Mouse (Mus musculus): ENCODE measurements around the gene Rrp12.
"Not testable (repeated sequence)": the region's sequence is repeated elsewhere in the genome, so short reads cannot be mapped to it uniquely, and the experiment has no call there.

Rrp12 gene

DNA sequence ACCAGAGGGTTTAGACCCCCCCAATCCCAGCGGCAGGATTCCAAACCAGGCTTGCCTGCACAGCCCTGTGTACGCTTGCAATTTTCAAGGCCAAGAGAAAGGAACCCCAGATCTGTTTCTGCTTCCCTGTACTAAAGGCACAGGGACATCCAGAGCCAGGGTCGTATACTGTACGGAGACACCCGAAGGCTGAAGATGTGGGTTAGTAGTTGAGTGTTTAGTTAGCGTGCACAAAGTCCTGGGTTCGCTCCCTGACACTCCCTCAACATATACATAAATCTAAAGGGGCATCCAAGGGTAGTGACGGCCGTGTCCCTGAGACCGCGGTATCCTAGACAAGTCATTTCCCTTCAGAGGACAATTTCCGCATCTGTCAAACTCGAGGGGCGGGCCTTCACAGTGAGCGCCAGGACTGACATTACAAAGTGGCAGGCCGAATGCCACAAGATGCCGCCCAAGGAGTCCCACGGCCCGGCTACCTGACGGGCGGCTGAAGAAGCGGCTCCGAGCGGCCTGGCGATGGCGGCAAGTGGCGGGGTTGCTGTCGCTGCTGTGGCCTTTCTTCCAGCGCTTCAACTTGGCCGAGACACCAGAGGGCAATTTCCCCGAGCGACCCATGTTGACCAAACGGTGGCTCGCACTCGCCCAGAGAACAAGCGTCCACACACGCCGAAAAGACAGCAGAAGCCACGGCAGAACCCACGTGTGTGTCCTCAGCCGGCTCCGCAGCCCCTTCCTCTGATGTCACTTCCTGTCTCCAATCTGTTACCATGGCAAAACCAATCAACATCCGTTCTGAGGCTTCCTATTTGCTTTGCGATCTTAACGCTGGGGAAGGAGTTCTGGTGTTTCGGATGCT is at the start of gene Rrp12:
Gene Rrp12, minus strand, starts transcription at position 714 of the 859 bp plus-strand sequence.
- in situ Hi-C loops (cut with MboI, MseI), result no loop called here

DNA sequence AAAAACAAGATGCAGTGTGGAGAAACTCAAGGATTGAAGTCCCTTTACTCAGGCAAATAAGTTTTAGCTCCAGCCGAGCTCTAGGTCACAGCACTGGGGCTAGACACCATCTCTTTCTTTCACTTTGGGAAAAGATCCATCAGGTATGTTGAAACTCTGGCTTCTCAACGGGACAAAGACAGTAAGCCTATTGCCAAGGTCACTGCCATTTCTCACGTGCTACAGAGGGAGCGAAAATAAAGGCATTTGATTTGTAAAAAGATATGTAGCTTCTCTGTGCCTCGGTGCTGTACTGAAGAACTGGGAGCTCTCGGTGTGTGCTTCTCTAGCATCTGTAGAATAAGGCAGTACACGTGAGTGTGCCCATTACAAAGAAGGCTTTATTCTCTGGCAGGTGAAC is 47.9 kb upstream of the Rrp12 start:
- in situ Hi-C loops (cut with MboI, MseI), result no loop called here

DNA sequence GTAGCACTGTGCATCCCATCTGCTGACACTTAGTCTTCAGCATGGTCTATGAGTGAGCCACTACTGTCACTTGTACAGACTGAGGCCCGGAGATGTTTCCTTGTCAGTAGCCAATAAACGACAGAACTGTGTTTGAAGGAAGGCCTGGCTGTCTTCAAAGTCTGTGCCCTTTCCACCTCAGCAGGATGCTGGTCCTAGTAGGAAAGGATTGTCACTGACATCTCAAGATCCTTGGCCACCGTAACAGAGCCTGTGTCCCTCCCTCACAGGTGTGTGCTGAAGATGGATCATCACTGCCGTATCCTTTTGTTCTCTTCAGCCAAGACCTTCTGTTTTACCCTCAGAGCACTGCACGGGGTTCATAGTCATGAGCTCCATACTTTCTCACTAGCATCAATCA is 42.6 kb upstream of the Rrp12 start:
- in situ Hi-C loops (cut with MboI, MseI), result no loop called here

DNA sequence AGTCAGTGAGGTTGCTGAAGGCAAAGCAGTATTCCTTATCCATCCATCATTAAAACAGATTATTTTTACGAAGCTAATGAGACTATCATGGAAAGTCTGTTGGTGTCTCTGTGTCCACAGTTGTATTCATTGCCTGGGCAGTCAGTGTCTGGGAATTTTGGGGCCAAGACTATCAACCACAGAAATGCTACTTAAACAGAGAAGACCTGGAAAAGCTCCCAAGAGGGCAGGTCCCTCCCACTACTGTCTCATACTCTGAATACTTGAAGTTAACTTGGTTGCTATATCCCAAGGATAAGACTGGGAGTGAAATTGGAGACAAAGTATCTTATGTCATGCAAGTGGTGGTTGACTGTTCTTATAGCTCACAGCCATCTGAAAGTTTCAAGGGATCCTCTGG is 39.9 kb upstream of the Rrp12 start:
- in situ Hi-C loops (cut with MboI, MseI), result no loop called here

DNA sequence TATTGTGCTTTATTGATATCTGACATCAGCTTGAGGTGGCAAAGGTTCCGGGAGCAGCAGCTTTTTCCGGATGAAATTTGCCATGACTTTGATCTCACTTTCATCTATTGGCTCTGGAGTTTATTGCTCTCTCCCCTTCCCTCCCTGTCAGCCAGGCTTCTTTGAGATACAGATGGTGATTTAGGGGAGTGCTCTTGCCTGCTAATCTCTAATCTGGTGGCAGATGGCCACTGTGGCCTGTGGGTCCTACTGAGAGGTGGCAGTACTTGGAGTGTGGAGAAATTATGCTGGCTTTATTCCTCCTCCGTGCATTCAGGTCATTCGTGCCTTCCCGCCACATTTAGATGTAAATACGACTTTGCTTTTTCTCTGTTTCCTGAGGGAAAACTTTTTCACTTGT is 38.2 kb upstream of the Rrp12 start:
- in situ Hi-C loops (cut with MboI, MseI), result no loop called here

DNA sequence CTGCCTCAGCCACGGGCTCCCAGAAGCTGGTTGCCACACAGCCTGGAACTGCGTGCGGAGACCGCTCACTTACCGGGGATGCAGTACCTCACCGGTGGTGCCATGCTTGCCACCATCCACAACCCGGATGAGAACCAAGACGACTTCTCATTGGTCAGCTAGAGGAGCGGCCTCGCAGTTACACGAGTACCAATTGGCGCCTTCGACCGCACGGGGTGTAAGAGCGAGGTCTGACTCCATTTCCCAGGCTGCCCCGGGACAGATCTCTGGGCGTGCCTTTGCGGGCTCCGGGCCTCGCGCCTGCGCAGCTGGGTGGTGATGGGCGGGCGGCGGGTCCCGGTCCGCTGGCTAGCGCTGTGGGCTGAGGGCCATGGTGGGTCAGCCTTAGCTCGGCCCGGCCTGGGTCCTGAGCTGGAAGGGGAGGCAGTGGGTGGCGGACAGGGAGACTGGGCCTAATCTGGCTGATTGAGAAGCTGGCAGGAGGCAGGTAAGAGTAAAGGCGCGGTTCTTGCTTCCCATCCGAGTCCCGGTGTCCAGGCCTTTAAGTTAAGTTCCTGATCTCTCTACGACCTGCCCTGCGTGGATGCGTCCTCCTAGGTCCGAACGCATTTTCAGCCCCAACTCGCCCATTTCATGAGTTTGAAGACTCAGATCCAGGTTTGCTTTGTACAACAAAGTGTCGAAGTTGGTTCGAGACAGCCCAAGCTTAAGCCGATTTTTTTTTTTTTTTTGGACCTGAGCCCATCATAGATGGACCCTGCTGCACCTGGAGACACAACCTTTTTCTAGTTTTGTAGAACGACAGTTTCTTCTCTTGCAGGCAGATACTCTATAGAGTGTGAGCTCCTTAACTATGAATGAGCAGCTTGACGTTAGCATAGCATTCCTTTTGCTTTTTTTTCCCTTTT is 37.5 kb upstream of the Rrp12 start, which contains the start of the genes Exosc1 and Zdhhc16:
Gene Exosc1, minus strand, starts transcription at position 245 of the 908 bp plus-strand sequence.
Gene Zdhhc16, plus strand, starts transcription at position 302 of the 908 bp plus-strand sequence.
- in situ Hi-C loops (cut with MboI, MseI), result no loop called here

DNA sequence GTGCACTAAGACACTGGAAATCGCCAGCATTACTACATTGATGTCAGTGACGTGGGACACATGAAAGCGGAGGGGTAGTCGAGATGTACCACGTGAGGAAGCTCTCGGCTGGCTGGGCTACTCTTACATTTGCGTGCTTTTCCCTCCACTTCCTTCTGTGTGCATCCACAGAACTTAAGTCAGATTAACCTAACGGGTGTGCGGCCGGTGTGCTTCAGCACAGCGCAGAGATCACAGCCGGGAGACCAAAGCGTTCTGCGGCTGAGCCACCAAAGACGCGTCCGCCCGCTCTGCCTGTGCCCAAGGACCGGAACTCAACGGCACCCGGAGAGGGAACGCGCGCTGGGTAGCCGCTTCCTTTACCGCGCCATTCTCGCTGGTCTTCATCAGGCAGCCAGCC is 36.7 kb upstream of the Rrp12 start:
- in situ Hi-C loops (cut with MboI, MseI), result no loop called here

DNA sequence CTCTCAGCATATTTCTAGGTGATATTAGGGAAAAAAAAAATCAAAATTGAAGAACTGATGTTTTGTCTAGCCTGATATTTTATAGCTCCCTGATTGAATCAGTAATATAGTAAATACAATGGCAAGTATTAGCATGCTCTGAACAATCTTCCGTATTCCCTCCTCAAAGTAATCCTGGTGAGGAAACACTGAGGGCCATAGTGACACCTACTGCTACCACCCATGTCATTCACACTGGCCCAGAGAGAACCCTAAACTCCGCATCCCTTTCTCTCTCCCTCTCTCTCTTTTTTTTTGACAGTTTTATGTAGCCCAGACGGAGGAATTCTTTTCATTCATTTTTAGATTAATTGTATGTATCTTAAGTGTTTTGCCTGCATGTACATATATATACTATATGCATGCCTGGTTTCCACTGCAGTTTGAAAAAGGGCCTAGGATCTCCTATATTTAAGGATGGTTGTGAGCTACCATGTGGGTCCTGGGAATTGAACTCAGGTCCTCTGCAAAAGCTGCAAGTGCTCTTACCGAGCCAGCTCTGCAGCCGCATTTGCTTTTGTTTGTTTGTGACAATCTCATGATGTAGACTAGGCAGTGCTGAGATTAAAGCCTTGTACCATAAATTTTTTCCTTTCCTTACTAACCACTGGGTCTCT is 24.6 kb upstream of the Rrp12 start:
- in situ Hi-C loops (cut with MboI, MseI), result no loop called here

DNA sequence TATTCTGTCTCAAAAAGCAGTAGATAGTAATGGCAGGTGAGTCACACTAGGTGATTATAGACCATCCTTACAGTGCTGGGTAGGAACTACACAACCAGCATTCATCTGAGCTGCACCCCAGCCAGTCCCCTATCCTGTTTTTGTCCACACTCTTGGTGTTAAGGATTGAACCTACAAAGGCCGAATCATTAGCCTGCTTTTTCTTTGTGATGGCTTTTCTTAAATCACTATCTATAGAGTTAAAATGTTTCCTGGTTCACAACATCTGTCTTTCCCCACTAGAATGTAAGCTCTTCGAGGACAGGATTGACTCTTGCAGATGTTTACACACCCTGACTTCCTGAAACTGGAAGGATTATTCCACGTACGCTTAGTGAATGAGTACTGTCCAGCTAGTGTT is 23.5 kb upstream of the Rrp12 start:
- in situ Hi-C loops (cut with MboI, MseI), result loop anchor here (5.0 kb wide), 1 partner anchor 48 kb away; no protein-coding TSS in a partner anchor

DNA sequence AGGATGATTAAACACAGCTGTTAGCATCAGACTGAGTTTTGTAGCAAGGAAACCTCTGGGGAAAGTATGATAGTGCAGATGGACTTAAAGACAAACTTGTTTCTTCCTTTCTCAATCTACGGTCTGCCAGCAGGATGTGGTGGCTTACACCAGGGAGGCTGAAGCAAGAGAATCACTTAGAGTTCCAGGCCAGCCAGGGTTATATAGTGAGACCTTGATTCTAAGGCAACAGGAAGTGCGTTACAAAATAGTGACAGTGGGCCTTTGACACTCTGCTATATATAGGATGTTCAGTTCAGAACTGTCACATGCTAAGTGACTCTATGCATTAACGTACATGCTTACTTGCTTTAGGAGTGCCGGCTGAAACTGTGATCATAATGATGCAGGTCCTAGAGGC is 20.9 kb upstream of the Rrp12 start:
- in situ Hi-C loops (cut with MboI, MseI), result loop anchor here (5.0 kb wide), 1 partner anchor 50 kb away; no protein-coding TSS in a partner anchor

DNA sequence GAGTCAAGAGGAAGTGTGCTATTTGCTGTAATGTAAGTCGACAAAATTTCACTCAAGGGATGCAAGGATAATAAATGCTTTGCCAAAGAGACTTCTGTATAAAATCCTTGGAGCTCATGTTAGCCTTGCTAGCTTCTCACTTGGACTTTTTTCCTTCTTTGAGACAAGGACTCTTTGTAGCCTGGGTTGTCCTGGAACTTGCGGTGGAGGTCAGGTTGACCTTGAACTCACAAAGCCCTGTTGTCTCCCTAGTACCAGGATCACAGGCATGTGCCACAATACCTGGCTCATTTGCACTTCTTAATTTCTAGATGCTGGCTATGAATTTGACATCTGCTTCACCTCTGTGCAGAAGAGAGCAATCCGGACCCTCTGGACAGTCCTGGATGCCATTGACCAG is 19.3 kb upstream of the Rrp12 start:
- in situ Hi-C loops (cut with MboI, MseI), result loop anchor here (5.0 kb wide), 1 partner anchor 52 kb away; no protein-coding TSS in a partner anchor

DNA sequence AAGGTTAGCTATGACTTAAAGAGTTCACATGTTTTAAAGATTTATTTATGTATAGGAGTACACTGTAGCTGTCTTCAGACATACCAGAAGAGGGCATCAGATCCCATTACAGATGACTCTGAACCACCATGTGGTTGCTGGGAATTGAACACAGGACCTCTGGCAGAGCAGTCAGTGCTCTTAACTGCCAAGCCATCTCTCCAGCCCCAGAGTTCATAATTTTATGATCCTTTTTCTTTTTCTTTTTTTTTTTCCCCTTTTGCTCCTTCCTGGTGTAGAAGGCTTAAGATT is 18.6 kb upstream of the Rrp12 start:
- in situ Hi-C loops (cut with MboI, MseI), result not testable (repeated sequence)

DNA sequence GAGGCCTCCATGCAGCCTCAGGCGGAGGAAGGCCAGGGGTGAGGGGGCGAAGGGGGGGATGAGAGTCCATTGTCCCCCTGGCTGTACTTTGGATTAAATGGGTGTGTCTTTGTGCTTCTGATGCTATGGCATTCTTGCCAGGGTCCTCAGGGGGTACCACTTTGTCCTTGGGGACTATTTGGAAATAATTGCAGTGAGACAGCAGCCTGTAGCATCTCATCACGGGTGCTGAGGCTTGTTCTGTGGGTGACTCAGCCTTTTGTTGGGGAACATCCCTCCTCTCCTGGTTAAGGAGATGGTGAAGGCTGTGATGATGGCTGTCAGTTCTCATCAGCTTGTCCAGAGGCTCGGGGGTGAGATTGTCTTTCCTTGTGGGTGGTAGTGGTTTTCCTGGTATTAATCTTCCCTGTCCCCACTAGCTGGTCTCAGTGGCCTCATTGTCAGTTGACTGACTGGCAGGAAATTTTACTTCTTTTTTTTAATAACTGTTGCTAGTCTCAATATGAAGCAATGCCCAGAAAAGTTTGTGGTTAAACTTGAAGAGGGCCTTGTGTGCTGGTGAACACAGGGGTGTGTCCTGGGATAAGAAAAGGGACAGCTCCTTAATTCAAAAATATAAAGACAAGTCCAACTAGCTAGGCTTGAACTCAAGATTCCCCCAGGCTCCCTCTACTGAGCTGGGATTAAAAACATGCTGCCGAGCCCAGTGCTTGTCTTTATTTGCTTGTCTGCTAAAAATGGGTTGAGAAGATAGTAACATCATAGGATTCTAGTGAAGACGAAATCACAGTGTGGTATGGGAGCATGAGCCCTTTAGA is 18.0 kb upstream of the Rrp12 start:
- in situ Hi-C loops (cut with MboI, MseI), result no loop called here

DNA sequence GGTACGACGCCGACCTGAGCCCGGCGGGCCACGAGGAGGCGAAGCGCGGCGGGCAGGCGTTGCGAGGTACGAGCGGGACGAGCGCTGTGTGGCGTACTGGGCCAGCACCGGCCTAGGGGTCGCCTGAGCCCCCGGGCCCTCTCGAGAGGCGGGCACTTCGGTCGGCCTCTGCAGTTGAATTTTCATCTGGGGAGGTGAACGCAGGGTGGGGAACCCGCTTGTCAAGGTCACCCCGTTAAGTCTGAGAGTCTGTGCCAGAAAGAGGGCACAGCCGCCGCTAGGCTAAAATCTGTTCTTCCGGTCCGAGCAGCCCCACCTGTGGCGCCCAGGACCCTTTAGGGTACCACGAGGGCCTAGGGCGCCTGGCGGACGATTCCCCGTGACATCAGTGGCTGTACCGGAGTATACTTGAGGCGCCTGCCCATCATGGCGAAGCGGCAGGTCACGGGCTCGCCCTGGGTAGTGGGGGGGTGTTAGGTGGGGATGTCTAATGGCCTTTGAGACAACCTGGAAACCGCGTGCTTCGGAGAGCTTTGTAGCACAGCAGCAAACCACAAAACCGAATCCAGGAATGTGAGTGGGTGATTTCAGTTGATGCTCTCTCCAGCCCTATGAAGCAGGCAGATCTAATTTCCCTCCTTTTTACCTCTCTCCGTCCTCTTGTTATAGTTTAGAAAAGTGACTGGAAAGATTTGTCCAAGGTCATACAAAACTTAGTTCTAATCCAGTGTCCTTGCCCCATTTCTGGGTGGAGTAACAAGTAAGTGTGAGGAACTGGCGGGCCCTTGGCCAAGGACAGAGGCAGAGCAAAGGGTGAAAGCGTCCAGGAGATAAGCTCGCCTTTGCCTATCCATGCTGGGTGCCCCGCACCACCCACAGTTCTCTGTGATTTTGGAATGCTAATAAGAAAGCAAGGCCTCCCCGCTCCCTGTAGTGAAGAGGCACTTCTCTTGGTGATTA is 16.4 kb upstream of the Rrp12 start:
- in situ Hi-C loops (cut with MboI, MseI), result no loop called here

DNA sequence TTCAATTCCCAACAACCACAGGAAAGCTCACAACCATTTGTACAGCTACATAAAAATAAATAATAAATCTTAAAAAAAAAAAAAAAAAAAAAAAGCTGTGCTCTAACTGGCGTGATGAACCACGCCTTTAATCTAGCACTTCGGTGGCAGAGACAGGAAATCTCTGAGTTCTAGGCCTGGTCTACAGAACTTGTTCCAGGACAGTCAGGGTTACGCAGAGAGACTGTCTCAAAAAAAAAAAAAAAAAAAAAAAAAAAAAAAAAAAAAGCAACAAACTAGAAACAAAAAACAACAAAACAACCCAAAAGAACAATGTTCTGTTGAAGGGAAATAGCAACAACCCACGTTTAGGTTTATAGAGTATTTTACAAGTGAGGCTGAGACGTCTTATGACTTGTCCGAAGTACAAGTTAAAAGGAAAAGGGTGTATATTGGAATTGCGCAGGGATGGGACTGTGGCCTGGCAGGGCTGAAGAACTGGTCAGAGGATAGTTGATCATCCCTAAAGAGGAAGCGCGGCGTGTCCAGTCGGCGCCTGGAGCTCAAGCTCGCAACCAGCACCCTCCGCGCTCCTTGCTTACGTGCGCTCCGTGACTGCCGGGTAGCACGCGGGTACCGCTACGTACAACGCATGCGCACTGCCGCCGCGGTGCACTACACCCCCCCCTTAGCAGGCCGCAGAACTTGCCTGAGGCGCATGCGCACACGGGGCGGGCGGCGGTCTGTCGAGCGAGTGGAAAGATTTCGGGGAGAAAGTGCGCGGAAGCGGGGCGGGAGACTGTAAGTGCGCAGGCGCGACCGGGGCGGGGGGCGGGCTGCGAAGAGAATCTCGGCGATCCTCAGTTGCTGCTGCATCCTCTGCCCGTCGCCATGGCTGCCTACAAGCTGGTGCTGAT is 15.5 kb upstream of the Rrp12 start, which contains the start of gene Pgam1:
Gene Pgam1, plus strand, starts transcription at position 746 of the 896 bp plus-strand sequence.
- in situ Hi-C loops (cut with MboI, MseI), result no loop called here

DNA sequence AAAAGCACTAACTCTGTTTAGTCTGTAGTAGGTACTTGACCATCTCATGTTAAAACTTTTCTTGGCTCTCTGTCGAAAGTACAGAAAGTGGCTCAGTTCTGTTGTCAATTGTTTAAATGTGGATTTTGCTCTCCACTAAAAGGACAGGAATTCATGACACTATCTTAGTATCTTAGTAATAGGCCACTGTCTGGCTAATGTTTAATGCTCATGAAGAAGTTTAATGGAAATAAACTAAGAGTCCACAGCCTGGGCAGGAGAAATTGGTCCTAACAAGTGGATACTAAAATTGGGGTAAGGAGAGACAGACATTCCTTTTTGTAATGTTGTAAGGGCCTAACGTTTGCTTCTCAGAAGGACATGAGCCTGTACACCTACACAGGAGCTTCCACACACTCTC is 14.4 kb upstream of the Rrp12 start:
- in situ Hi-C loops (cut with MboI, MseI), result no loop called here

DNA sequence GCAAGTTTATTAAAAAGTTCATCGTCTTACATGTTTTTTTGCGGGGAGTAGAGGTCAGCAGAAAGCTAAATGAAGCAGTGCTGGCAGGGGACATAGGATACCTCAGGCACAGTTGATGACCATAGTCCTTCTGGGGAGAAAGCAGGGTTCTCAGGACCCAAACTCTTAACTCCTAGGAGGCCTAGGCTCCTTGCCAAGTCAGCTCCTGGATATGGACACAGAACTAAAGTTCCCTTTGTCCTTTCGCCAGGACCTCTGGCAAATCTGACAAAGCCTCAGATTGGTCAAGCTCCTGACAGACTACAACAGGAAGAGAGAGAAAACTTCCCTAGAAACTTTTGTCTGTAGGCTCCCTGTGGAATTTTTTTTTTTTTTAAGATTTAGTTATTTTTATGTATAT is 12.8 kb upstream of the Rrp12 start:
- in situ Hi-C loops (cut with MboI, MseI), result no loop called here

DNA sequence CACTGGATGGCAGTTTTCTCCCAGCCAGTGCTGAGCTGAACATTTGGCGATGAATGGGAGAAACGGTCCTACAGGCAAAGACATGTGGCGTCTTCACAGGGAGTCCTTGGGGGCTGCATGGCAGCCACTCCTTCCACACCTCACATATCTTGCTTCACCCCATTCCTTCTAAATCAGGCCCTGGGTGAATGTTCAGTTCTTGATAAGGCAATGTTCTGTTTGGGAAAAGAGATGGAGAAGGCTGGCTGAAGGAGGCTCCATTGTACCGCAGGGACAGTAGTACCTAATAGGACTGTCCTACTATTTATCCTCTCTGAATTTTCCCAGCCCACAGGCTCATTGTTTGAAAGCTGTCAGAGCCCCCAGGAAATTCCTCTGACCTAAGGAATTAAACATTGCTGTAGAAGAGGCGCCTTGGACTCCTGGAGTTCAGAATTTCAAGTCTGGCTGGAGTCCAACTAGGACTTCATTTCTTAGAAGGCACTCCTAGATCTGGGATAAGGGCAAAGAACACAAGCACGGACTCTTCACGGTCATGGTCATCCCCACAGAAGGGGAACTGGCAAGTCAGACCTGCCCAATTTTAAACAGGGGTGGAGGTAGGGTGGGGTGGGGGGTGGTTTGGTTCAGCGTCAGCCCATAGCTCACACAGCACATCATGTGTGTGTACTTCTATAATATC is 11.2 kb upstream of the Rrp12 start:
- in situ Hi-C loops (cut with MboI, MseI), result no loop called here

All from regulatory T cell (primary cell).